Mouse (Mus musculus) heart, adult 11 months (tissue): ENCODE results near the gene Pax7.

Experiments
- DNase-seq: peaks from one replicate; pipeline ENCODE4 v3.0.0; 2022

Gene Pax7

DNA sequence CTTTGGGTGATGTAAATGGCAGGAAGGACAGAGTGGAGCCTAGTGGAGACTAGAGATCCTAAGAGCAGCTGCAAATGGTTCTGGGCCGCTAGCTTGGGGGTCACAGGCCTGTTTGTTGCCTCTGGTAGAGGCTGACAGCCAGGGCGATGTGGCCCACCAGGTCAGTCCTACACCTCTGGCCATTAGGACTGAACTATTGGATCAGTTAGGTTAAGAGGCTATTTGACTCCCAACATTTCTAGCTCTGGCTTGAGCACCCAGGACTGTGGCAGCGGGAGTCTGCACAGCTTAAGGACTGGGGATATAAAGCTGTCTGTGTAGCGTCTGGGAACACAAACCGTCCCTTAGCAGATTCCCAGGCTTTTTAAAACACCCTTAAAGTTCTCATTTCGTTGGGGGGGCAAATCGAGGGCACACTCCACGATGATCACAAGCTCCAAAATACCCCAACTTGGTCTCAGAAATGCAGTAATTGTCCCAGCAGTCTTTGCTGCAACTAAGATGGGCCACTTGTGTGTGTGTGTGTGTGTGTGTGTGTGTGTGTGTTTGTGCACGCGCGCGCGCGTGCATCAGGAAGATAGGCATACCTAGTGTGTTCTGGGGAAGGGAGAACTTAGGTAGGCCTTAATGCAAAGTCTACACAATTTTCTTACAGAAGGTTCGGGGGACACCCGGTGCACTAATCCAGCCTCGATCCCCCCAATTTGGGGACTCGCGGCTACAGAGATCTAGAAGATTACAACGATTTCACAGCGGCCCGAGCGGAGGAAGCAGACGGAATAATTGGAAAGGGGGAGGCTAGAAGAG is 2.5 kb downstream of the Pax7 start:
- DNase-seq, result no peak

DNA sequence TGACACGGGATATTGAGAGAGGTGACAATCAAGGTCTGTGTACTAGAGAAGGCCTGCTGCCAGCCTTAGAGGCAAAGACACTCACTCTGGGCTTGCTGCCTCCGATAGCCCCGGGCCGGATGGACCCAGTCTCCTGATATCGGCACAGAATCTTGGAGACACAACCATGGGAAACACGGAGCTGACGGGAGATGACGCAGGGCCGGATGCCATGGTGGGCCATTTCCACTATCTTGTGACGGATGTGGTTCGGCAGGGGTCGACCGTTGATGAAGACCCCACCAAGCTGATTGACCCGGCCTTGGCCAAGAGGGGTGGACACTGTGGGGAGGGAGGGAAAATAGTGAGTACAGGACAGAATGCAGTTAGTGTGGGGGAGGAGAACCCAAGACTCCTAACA is 3.3 kb downstream of the Pax7 start:
- DNase-seq, result no peak

DNA sequence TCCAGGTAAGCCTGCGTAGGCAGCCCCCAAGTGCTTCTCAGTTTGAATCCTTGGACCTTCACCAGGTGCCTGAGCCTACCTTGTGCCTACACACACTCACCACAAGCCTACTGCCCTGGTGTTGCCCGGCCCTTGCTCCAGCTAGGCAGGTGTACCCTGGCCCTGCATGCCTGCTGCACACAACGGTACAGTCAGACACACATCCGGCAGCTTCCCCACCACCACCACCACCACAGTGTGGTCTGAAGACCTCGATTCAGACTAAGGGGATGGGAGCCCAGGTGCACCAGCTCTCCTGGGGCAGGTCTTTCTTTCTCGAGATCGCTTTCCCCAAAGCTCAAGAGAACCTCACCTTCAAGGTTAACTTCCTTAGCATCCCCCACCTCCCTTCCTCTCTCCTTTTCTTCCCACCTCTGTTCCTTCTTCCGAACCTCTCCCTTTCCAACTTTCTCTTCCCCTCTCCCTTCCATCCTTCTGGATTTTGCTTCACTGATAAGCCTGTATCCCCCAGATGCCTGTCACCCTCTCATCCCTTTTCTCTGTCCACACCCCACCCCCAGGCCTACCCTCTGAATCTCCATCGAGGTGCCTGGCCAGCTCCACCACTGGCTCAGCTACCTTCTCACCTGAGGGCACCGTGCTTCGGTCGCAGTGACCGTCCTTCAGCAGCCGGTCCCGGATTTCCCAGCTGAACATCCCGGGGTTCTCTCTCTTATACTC is 4.3 kb downstream of the Pax7 start:
- no peak for DNase-seq

DNA sequence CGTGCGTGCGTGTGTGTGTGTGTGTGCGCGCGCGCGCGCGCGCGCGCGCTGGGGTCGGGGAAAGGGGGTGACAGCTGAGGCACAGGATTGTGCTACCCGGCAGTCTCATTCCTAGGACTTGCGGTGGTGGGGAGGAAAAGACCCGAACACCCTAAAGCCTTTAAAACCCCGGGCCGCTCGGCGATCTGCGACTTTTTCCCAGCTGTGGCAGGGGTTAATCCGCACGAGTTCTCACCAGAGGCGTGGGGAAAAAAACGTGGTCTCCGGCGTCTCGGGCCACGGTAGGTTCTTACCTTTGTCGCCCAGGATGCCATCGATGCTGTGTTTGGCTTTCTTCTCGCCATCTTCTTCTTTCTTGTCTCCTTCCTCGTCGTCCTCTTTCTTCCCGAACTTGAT is 5.0 kb downstream of the Pax7 start:
- DNase-seq, result no peak

DNA sequence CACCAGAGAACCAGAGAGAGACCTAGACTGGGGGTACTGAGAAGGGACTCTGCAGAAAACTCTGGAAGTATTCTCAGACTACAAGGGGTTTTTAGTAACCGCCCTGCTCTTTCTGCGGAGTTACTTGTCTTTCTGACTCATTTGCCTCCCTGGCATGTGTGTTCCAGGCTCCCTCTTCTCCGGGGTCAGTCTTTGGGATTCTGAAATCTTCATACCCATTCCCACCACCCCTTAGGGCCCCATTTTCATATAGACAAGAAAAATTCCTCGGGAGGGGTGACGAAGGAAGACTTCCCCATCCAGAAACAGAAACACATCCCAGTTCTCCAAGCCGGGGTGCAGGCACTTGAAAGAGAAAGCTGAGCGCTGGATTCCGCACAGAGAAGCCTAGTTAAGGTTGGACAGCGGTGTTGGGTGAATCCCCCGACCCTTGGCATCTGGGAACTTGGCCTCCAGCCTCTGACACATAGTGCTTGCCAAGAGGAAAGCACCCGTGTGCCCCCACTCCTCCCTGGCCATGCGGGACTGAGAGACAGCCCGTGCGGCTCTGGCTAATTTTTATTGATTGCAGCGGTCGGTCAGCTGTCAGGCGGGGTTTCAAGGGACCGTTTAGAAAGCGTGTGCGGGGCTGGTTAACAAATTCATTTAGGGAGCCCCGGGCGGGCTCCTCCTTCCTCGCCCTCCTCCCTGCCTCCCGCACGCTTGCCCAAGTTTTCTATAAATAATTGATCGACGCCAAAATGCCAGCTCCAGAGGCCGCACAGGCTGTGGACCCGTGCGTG is 5.6 kb downstream of the Pax7 start:
- no peak for DNase-seq

DNA sequence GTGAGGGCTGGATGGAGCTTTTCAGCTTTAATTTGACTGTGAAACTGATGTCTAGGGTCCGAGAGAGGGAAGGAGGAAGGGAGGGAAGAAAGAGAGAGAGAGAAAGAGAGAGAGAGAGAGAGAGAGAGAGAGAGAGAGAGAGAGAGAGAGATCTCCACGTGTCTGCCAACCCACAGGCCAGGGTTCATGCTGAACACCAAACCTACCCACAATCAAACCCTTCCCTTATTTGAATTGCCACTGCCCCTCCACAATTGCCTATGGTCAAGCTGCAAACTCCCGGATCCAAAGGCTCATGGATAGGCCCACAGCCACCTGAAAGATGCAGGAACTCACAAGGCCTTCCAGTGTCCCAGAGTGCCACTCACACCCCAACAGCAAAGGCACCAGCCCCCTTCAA is 7.1 kb downstream of the Pax7 start:
- DNase-seq, result no peak

DNA sequence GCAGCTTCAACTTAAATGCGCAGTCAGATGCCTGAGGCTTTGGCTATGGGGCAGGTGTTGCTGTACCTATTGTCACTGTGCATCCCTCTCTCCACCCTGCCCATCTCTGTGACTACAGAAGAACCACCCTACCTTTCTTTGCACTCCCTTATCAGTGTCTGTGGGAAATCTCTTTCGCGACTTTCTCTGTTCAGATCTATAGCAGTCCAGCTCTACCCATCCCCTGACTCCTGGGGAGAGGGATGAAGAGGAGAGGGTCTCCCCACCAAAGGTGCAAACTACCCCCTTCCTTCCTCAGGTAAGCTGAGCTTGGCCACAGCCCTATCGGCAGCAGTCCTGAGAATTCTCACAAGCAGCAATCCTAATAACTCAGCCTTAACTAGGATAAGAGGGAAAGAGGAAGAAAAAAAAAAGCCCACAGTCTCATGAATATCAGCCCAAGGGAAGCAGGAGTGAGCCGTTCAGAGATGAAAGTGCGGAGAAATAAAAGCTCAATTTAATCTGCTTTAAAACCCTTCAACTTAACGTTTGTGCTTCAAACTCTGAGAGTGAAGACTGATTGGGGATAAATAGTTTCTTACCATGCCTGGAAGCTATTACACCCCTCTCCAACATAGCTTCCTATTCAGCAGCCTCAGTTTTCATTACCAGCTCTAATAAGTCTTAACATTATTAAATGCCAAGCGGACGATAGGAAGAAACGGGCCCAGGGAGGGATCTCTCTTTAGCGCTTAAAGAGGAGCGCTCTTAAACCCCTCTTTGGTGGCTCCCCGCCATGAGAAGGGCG is 7.8 kb downstream of the Pax7 start:
- no peak for DNase-seq

DNA sequence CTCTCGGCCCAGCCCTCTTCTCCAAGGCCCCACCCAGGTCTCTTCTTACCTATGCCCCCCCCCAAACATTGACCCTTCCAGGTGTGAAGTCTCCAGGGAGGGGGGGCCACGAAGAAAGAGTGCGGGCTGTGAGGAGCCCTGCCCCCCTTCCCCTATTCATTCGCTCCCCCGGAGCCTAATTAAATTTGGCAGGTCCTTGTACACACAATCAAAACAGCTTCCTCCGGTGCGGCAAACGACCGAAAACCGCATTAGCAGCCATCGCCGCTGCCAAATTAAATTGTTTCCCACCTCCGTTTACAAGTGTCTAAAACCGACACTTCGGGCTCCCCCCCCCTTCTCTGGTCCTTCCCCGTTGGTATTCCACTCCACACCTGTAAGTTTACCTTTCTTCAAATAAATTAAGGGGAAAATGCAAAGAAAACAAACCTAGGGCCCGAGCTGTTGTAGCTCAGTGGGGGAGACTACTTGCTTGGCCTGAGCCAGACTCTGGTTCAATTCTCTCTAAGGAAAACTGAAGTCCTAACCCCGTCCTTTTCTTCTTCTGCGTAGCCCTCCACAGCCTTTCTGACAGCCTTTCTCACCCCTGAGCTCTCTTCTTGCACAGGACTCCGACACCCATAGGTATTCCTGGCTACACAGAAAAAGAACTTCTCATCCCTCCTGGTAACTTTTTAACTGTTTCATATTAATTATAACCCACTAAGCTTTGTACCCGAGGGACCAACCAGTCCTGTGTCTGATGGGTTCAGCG is 8.6 kb downstream of the Pax7 start:
- DNase-seq, result no peak

DNA sequence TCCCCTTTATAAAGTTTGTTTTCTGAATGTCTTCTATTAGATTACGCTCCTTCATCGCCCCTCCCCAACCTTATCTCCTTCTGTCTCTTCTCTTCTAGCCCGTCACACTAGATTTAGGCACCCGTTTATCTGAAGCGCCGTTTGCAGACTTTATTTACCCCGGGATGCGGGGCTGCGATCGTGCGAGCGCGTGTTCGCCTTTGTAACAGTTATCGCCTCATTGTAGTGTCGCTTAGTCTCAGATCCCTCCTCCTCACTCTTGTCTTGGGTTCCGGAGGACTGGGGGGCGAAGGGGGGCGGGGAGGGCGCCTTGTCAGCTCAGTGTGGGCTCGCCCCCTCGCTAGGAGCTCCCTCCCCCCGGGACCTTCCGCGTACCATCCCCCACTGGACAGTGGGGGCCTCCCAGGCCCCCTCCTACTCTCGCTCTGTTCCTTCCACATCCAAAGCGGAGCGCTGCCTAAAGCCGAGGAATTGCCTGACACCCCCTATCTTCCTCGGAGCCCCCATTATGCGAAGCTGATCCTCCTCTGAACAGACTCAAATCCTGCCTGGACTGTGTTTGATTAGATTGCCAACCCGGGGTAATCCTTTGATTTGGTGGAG is 9.4 kb downstream of the Pax7 start:
- no peak for DNase-seq

DNA sequence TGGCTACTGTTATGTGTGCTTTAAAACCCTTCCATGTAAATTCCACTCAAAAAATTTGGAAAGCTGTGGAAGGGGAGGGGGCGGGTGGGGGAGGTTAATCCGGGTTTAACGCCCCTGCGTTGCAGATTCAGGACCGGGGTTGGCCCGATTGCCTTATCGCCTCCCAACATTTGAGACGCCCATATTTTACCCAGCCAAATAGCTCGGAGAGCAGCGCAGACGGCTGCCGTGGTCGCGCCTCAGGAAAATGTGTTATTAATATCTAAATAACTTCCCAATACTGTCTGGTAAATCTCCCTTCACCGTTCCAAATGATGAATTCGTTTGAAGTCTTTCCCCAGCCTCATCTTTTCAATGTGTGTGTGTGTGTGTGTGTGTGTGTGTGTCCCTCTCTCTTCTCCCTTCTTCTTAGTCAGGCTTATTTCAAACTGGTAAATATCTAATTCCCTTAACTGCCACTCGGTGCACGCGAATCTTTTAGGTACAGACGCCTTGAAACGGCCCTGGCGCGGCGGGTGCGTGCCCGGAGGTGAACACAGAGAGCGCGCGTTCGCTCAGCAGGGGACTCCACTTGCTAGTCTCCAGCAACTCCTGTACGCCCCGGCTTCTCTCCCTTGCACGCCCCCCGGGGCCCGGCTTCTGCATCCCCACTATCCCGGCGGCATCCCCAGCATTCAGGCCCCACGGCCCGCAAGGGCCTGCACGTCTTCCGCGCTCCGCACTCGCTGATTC is 10.0 kb downstream of the Pax7 start:
- no peak for DNase-seq

DNA sequence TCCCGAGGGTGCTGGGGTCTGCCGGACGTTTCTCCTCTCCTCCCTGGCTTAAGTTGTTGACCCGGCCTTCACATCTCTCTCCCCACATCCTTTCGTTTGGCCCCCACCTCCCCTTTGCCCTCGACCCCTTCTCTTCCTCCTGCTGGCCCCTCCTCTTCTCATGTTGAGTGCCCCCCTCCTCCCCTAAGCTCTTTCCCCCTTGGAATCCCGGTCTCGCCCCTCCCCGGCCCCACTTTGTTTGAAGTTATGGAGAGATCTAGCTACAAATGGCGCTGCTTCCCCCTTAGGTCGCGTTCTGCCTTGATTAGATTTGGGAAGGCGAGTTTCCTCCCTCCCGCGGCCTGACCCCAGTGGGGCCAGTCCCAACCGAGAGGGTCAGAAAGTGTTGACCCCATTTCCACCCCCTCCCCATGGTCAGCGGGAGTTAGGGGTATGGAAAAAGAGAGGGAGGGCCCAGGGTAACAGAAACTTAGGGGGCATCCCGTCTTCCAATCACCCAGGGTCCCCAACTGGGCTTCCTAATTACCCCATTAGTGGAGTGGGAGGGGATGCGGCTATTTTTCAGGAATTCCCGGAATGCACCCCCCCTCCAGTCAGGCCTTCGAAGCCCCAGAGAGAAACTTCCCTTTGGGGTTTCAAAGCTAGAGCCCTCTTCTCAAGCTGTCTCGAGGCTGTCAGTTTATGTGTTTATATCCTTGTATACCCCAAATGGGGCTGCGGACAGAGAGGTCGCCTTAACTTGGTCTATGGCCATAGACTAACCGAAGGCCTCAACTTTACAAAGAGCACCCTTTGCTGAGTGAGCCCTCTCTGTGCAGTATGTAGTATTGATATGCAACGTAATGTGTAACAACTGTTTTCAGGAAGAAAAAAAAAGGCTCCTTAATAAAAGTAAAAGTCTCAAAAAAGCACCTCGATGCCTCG is 10.9 kb downstream of the Pax7 start:
- DNase-seq, result no peak

DNA sequence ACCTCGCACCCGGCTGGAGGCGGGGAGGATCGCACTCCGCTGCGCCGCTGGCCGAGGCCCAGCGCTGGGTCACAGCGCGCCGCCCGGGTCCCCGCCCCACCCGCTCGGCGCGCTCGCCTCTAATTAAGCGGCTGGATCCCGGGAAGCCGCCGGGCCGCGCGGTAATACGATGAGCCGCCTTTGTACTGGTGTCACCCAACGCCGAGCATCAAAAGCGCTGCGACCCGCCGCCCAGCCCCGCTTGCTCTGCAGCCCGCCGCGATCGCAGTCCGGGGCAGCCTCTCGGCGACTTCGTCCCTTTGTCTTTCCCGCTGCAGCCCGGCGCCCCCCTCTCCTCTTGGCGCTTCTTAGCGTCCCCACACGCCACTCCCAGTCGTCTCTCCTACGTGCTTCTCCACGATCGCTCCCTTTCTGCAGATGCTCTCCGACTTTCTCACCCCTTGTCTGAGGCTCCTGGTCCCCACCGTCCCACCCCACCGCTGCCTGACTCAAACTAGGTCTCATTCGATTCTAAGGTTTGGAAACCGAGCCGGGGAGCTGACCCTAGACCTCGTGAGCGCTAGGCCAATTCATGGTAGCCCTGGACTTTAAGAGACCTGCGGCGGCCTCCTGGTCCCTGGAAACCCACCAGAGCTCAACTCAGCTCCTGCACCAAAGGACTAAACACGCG is 11.7 kb downstream of the Pax7 start:
- no peak for DNase-seq

DNA sequence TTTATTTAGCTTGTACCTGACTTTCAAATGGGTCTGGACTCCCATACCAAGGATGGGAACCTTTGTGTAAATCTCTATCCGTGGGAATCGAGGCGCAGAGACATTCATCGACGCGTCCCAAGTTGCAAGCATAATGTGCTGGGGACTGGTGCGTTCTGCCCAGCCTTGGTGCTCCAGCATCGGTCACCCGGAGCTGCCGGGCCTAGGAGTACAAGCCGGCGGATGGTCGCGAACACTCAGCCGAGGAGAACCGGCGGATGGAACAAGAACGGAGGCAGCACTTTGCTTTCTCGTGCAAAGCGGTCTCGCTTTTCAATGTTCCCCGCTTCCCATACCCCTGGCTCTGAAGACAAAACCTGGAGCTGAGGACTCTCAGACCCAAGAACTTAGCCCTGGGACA is 12.3 kb downstream of the Pax7 start:
- no peak for DNase-seq

DNA sequence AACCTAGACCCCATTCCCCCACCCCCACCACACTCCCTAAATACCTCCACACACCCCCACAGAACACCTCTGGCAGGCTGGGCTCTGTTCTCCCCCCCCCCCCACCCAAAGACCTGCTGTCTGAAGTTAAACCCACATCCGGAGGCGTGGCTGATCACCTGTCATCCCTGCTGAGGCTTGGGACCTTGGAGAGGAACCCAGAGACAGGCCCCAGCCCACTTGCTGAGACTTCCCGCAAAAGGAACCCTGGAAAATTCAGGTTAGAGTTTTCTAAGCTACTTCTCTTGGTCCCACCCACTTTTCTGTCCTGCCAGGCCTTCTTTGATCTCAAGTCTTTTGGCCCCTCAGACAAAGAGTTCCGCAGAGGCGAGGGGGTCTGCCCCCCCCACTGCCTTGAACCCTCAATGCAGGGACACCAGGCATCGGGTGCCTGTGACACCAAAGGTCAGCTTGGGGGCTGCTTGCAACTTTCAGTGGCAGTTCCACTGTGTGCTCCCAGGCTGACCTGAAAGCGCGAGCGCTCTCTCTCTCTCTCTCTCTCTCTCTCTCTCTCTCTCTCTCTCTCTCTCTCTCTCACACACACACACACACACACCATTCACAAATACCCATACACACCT is 13.8 kb downstream of the Pax7 start:
- no peak for DNase-seq

DNA sequence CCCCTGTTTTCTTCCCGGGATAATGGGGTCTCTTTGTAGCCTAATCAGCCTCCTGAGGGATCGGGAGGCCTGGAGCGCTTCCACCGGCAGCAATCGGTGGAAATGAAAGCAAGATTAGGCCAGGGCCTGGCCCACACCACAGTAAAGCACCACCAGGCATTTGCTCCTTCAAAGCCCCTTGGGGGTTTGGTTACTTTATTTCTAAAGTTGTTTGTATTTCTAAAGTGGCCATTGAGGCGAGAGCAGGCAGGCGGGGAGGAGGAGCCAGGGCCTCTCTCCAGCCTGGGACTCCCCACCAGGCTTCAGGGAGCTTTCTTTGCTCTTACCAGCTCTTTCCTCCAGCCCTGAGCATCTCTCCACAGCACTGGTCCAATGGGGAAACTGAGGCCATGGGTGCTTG is 15.2 kb downstream of the Pax7 start:
- DNase-seq, result no peak

DNA sequence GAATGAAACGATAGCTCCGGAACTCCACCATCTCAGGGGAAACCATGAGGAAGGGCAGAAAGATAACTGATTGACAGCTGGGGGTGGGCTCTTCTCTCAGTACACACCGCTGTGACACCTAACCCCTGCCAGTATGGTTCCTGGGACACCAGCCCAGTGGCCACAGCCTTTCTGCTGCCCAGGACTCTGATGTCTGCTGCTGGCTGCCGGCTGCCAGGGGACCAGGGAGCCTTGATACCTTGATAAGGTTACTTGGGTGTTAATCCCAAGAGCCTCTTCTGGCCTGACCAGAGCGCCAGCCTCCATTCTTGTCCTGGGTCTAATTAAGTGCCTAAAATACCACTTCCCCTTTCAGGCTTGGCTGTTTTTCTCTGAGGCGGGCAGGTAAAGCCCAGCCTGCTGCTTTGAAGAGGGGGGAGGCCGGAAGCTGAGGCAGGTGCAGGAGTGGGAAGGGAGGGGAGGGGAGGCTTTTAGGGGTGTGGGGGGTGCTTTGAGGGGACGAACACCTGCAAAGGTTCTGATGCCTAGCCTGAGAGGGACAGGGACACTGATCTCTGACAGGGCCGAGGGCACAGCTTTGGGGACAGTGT is 19.9 kb downstream of the Pax7 start:
- no peak for DNase-seq

DNA sequence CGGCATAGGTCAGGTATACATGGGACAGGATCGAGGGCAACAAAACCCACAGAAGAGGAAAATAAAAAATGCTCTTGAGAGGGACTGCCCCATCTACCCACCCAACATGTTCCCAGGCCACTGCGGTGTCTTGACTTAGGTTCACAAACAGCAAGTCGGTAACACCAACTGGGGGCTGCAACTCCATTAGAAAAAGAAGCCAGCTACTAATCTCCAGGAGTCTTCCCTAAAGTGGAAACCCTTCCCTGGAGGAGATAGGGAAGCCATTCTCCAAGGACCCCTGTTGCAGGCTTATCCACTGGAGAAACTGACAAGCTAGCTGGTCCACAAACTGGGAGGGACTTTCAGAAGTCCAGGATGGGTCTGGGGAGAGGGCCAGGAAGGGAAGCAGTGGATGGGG is 21.4 kb downstream of the Pax7 start:
- DNase-seq, result no peak

DNA sequence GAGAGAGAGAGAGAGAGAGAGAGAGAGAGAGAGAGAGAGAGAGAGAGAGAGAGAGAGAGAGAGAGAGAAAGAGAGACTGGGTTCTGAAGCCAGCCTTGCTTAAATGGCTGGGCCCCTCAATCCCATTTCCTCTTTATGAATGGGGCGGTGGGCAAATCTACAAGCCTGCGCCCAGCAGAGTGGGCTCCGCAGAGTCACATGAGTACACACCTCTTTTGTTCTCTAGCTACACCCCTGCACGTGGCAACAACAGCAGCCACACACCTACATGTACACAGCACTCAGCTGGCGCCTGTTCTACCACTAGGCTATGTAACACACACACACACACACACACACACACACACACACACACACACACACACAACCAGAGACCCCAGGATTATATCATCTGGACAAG is 21.9 kb downstream of the Pax7 start:
- no peak for DNase-seq
